Mouse (Mus musculus) thymus, adult 2 months (tissue): ENCODE data around the gene Gm15319.
"Not testable (repeated sequence)": the region's sequence is repeated elsewhere in the genome, so short reads cannot be mapped to it uniquely, and the experiment has no call there.

Experiments
- CTCF ChIP-seq: fragments of 200-500 bp; IDR thresholded peaks from 2 replicates; pipeline ENCODE4 v1.5.1; 2012; ENCODE audit warnings: mild to moderate bottlenecking, control low read depth, low read length, moderate library complexity, borderline replicate concordance; ENCODE audit not compliant: control insufficient read depth, poor library complexity, insufficient read depth; ENCODE audit errors: extremely low read depth
- POLR2A ChIP-seq: fragments of 200-500 bp; IDR thresholded peaks from 2 replicates; pipeline ENCODE4 v1.6.1; 2012; ENCODE audit warnings: mild to moderate bottlenecking, low read length, control low read depth, moderate library complexity; ENCODE audit not compliant: control insufficient read depth, poor library complexity, insufficient read depth; ENCODE audit errors: extremely low read depth

DNA sequence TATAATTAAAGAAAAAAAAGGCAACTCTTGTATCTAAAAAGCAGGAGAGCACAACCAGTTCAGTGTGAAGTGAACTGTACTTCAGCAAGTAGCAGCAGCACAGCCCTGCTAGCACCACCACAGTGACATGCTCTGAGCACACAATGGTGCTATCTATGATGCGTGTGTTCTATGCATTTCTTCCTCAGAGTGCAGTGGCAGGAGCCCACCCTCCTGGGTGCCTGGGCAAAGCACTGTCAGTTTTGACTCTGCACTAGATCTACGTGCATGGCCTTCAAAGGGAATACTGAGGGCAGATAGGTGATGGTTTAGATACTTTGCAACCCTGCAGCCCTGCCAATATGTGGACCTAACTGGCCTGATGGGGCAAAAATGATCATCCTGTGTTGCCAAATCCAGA is at the start of gene Gm15319:
- not testable (repeated sequence) for TF ChIP-seq CTCF, POLR2A
